Mouse (Mus musculus): ENCODE measurements around the gene T2. TPM values are rescaled to one million over a fixed set of nuclear protein-coding genes. Genes with fewer than 3 reads are reported as not detected.

Gene T2
- polyA plus RNA-seq, 1 experiment from 2014 or later, result 0.39 TPM

DNA sequence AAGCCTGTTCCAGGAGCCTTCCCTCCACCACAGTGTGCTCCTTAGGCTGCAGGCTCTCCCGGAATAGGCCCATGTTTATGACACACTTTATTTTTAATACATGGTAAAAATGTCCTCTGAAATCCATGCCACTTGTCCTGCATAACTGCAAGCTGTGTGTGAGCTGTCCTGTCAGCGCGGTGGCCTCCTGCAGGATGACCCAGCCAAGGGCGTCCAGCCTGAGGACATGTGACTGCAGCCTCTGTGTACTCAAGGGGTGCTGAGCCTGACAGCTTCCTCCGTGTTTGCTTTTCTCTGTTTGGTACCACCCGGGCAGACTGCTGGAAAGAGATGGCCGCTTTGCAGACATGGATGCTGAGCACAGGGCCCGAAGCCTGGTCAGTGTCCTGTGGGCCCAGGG is 61.1 kb downstream of the T2 start:
- no peaks in the 10 kb centered on the region for H3K36me3 ChIP-seq (ENCODE audit: control insufficient read depth, insufficient read depth, low read length)
- H3K27ac ChIP-seq (replicated peaks; ENCODE audit: low read depth, low read length), result no peak overlapping the region
- 66% methylated on average over 8 of the region's 8 CpGs for WGBS
- no peak overlapping the region for H3K4me3 ChIP-seq (replicated peaks; ENCODE audit: low read depth, low read length)
- no peak for ATAC-seq (ENCODE audit: low FRiP score, low TSS enrichment)
- no peak for DNase-seq
- H3K4me2 ChIP-seq (ENCODE audit: low read length), result no peak overlapping the region
- H3K27me3 ChIP-seq (ENCODE audit: control insufficient read depth, insufficient read depth, low read length), result no peaks in the 10 kb centered on the region
- no peak overlapping the region for H3K9ac ChIP-seq (replicated peaks; ENCODE audit: low read length)
- H3K9me3 ChIP-seq (ENCODE audit: control insufficient read depth, low read length), result no peaks in the 10 kb centered on the region
- H3K4me1 ChIP-seq (ENCODE audit: control insufficient read depth, insufficient read depth, low read length), result peaks cover 4% of the 10 kb centered on the region

DNA sequence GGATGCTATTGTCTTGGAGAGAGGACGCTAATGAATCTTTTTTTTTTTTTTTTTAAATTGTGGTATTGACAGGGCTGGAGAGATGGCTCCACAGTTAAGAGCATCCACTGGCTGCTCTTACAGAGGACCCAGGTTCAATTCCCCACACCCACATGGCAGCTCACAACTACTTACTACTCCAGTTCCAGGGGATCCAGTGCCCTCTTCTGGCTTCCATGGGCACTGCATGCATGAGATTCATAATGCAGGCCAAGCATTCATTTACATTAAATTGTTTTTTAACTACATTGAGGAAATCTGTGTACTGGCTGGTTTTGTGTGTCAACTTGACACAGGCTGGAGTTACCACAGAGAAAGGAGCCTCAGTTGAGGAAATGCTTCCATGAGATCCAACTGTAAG is 64.9 kb downstream of the T2 start:
- no peak overlapping the region for H3K4me3 ChIP-seq (replicated peaks; ENCODE audit: low read depth, low read length)
- WGBS, result 74% methylated on average over 1 of the region's 1 CpGs
- no peaks in the 10 kb centered on the region for H3K4me1 ChIP-seq (ENCODE audit: control insufficient read depth, insufficient read depth, low read length)
- H3K4me2 ChIP-seq (ENCODE audit: low read length), result no peak overlapping the region
- no peaks in the 10 kb centered on the region for H3K9me3 ChIP-seq (ENCODE audit: control insufficient read depth, low read length)
- H3K36me3 ChIP-seq (ENCODE audit: control insufficient read depth, insufficient read depth, low read length), result no peaks in the 10 kb centered on the region
- no peaks in the 10 kb centered on the region for H3K27me3 ChIP-seq (ENCODE audit: control insufficient read depth, insufficient read depth, low read length)
- DNase-seq, result no peak
- ATAC-seq (ENCODE audit: low FRiP score, low TSS enrichment), result no peak
- no peak overlapping the region for H3K9ac ChIP-seq (replicated peaks; ENCODE audit: low read length)
- no peak overlapping the region for H3K27ac ChIP-seq (replicated peaks; ENCODE audit: low read depth, low read length)

DNA sequence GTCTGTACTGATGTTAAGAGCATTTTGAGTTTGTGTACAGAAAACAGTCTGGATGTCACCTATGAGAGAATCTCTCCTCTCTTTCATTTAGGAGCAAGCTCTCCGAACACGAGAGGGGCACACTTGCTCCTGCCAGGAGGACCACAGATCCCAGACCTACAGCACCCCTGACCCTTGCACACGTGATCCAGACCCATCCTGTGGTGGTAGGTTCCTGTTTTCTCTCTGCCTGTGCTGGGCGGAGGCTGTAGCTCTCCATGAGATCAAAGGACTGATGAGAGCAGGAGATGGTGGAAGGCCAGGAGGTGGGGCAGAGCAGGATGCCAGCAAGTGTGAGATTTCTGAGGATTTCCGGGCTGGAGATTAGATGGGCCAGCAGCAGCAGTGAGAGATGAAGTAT is 65.7 kb downstream of the T2 start:
- no peaks in the 10 kb centered on the region for H3K27me3 ChIP-seq (ENCODE audit: control insufficient read depth, insufficient read depth, low read length)
- no peak overlapping the region for H3K4me2 ChIP-seq (ENCODE audit: low read length)
- no peaks in the 10 kb centered on the region for H3K9me3 ChIP-seq (ENCODE audit: control insufficient read depth, low read length)
- H3K27ac ChIP-seq (replicated peaks; ENCODE audit: low read depth, low read length), result no peak overlapping the region
- H3K36me3 ChIP-seq (ENCODE audit: control insufficient read depth, insufficient read depth, low read length), result no peaks in the 10 kb centered on the region
- ATAC-seq (ENCODE audit: low FRiP score, low TSS enrichment), result no peak
- WGBS, result 57% methylated on average over 5 of the region's 5 CpGs
- DNase-seq, result no peak
- H3K4me3 ChIP-seq (replicated peaks; ENCODE audit: low read depth, low read length), result no peak overlapping the region
- H3K9ac ChIP-seq (replicated peaks; ENCODE audit: low read length), result no peak overlapping the region
- H3K4me1 ChIP-seq (ENCODE audit: control insufficient read depth, insufficient read depth, low read length), result no peaks in the 10 kb centered on the region

DNA sequence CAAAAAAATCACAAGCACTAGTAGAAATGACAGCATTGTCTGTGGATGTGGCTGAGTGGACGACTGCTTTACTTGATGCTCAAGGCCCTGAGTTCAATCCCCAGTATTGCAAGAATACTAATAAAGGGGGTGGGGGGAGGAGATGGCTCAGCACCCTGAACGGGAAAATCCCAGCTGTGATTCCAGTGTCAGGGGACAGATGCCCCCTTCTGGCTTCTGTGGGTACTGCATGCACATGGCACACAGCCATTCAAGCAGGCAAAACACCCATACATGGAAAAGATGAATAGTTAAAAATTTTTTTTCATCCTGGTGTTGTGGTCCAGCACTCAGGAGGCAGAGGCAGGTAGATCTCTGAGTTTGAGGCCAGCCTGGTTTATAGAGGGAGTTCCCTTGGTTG is 67.5 kb downstream of the T2 start:
- no peaks in the 10 kb centered on the region for H3K36me3 ChIP-seq (ENCODE audit: control insufficient read depth, insufficient read depth, low read length)
- WGBS, result 41% methylated on average over 2 of the region's 2 CpGs
- no peaks in the 10 kb centered on the region for H3K4me1 ChIP-seq (ENCODE audit: control insufficient read depth, insufficient read depth, low read length)

DNA sequence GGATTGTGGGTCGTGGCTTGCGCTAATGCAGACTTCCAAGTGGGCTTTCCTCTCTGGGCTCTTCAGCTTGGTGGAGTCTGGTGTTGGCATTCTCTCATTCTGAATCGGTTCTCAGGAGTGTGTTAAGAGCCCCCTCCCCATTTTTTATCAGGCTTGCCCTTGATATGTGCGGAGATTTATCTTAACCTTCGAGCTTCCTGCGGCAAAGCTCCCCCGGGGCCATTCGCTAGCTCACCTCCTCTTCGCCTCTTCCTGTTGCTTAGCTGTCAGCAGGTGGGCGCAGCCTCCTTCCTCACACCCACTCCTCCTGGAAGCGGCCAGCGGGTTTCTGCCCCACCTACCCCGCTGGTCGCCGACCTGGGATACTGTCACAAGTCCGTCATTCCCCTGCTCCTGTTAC is 73.6 kb downstream of the T2 start:
- Histone ChIP-seq H3K27ac (replicated peaks; ENCODE audit: low read depth, low read length) (no peak overlapping the region), H3K9me3 (ENCODE audit: control insufficient read depth, low read length) (no peaks in the 10 kb centered on the region), H3K4me2 (ENCODE audit: low read length) (no peak overlapping the region), H3K27me3 (ENCODE audit: control insufficient read depth, insufficient read depth, low read length) (peaks cover 61% of the 10 kb centered on the region), H3K4me3 (replicated peaks; ENCODE audit: low read depth, low read length) (no peak overlapping the region), H3K4me1 (ENCODE audit: control insufficient read depth, insufficient read depth, low read length) (0 out of 2 replicates have a peak, but pooled peaks cover 5% of the 10 kb centered on the region), H3K9ac (replicated peaks; ENCODE audit: low read length) (no peak overlapping the region), H3K36me3 (ENCODE audit: control insufficient read depth, insufficient read depth, low read length) (no peaks in the 10 kb centered on the region)
- WGBS, result 1% methylated on average over 16 of the region's 16 CpGs
- ATAC-seq (ENCODE audit: low FRiP score, low TSS enrichment) (no peak), DNase-seq (no peak)

More for the DNA sequence above, 67.5 kb downstream of the T2 start:
- Histone ChIP-seq H3K27me3 (ENCODE audit: control insufficient read depth, insufficient read depth, low read length) (no peaks in the 10 kb centered on the region; the same call in 1 of the 2 replicates), H3K4me3 (replicated peaks; ENCODE audit: low read depth, low read length) (no peak overlapping the region), H3K9ac (replicated peaks; ENCODE audit: low read length) (no peak overlapping the region), H3K9me3 (ENCODE audit: control insufficient read depth, low read length) (no peaks in the 10 kb centered on the region), H3K4me2 (ENCODE audit: low read length) (no peak overlapping the region), H3K27ac (replicated peaks; ENCODE audit: low read depth, low read length) (no peak overlapping the region)
- DNase-seq (no peak), ATAC-seq (ENCODE audit: low FRiP score, low TSS enrichment) (no peak)

DNA sequence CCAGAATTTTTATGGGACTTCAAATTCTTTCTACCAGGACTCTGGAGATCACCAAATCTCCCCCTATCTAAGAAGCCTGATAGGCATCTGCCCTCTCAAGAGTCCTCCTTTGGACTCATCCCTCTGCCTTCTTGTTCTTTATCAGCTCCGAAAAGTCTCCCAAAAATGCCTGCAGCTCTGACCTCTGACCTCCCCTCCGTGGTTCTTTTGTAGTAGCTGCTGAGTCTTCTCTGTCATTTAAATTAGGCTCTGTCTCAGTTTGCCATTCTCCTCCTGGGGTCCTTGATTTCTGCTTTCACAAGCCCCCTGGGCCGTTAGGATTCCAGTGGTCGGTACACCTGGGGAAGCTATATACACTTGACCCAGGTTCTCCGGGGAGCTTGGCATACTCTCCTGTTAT is 74.1 kb downstream of the T2 start:
- ATAC-seq (ENCODE audit: low FRiP score, low TSS enrichment) (no peak), DNase-seq (no peak)
- Histone ChIP-seq H3K9me3 (ENCODE audit: control insufficient read depth, low read length) (no peaks in the 10 kb centered on the region), H3K4me3 (replicated peaks; ENCODE audit: low read depth, low read length) (no peak overlapping the region), H3K9ac (replicated peaks; ENCODE audit: low read length) (no peak overlapping the region), H3K4me2 (ENCODE audit: low read length) (no peak overlapping the region), H3K36me3 (ENCODE audit: control insufficient read depth, insufficient read depth, low read length) (no peaks in the 10 kb centered on the region), H3K4me1 (ENCODE audit: control insufficient read depth, insufficient read depth, low read length) (0 out of 2 replicates have a peak, but pooled peaks cover 5% of the 10 kb centered on the region), H3K27ac (replicated peaks; ENCODE audit: low read depth, low read length) (no peak overlapping the region), H3K27me3 (ENCODE audit: control insufficient read depth, insufficient read depth, low read length) (peaks cover 66% of the 10 kb centered on the region)
- 0% methylated on average over 5 of the region's 5 CpGs for WGBS

DNA sequence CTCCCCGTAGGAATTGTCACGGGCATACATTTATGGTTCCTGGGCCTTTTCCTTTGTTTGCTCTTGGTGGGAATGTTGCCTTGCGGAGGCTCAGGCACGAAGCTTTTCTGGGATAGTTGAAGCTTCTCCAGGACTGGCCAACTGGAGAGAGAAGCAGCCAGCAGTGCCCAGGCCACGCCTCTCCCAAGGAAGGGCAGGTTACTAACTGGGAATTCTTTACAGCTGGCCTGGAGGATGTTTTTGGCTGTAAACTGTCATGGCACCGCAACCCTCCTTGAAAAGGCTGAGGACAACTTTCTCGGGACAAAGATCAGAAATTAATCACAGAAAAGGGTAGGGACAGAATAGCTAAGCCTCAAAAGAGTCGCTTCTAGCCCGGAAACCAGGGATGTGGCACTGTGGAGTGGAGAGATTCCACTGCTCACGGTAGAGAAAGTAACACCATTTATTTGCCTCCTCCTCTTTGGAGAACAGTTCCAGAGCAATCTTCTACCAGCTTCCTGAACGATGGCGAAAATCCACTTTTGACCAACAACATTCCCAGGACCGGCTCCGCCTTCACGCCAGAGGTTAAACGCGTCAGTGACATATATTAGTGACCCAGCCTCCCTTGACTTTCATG is 76.5 kb downstream of the T2 start:
- no peaks in the 10 kb centered on the region for H3K9me3 ChIP-seq (ENCODE audit: control insufficient read depth, low read length)
- H3K27me3 ChIP-seq (ENCODE audit: control insufficient read depth, insufficient read depth, low read length), result peaks cover 88% of the 10 kb centered on the region
- 0 out of 2 replicates have a peak, but pooled peaks cover 5% of the 10 kb centered on the region for H3K4me1 ChIP-seq (ENCODE audit: control insufficient read depth, insufficient read depth, low read length)
- ATAC-seq (ENCODE audit: low FRiP score, low TSS enrichment), result no peak
- H3K27ac ChIP-seq (replicated peaks; ENCODE audit: low read depth, low read length), result no peak overlapping the region
- H3K4me3 ChIP-seq (replicated peaks; ENCODE audit: low read depth, low read length), result no peak overlapping the region
- DNase-seq, result no peak
- WGBS, result 2% methylated on average over 17 of the region's 17 CpGs
- H3K4me2 ChIP-seq (ENCODE audit: low read length), result no peak overlapping the region
- no peak overlapping the region for H3K9ac ChIP-seq (replicated peaks; ENCODE audit: low read length)
- no peaks in the 10 kb centered on the region for H3K36me3 ChIP-seq (ENCODE audit: control insufficient read depth, insufficient read depth, low read length)

DNA sequence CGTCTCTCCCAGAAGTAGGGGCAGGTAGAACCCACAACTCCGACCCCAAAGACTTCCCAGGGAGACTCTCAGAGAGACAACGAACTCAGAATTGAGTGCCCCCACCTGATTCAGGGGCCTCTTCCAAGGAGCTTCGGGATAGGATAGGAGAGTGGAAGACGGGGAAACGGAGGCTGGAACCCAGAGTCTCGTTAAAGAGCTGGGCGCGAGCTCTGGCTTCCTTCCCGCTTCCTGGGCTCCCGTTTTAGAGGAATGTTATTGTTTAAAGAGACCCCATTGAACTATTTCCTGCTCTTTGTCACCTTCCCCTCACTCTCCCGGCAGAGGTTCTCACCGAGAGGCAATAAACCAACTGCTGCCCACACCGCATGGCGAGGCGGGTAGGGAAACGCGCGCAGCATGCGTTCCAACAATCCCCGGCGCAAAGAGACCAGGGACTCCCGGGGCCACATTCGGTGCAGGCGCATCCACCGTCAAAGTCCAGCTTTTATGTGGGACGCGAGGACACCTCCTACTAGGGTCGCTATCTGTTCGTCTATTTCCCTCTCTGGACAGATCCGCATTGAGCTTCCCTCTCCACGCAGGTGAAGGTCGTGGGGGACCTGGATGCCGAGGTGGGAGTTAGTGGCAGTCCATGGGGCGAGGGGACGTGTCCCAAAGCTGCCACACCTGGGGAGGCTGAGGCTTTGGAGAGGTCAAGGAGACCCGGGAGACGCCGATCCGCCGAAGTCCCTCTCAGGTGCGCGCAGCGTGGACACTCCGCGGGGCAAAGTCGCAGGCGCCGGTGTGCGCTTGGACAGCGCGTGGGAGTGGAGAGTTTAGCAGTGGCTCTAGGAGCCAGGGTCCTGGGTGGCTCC is 77.6 kb downstream of the T2 start:
- ATAC-seq (ENCODE audit: low FRiP score, low TSS enrichment), result no peak
- H3K4me1 ChIP-seq (ENCODE audit: control insufficient read depth, insufficient read depth, low read length), result 0 out of 2 replicates have a peak, but pooled peaks cover 5% of the 10 kb centered on the region

More for the DNA sequence above, 77.6 kb downstream of the T2 start:
- H3K9ac ChIP-seq (replicated peaks; ENCODE audit: low read length), result no peak overlapping the region
- H3K4me2 ChIP-seq (ENCODE audit: low read length), result peak overlapping the region; percentile 39
- H3K27me3 ChIP-seq (ENCODE audit: control insufficient read depth, insufficient read depth, low read length), result peaks cover 98% of the 10 kb centered on the region
- H3K27ac ChIP-seq (replicated peaks; ENCODE audit: low read depth, low read length), result no peak overlapping the region
- no peaks in the 10 kb centered on the region for H3K36me3 ChIP-seq (ENCODE audit: control insufficient read depth, insufficient read depth, low read length)
- no peak for DNase-seq
- WGBS, result under 1% methylated on average over 52 of the region's 52 CpGs
- peak overlapping the region; percentile 13; the same call in 1 of the 2 replicates for H3K4me3 ChIP-seq (replicated peaks; ENCODE audit: low read depth, low read length)
- H3K9me3 ChIP-seq (ENCODE audit: control insufficient read depth, low read length), result no peaks in the 10 kb centered on the region
